Mouse (Mus musculus) midbrain, embryonic 12.5 days (tissue): ENCODE data around the gene Magi1. TPM values are rescaled to one million over a fixed set of nuclear protein-coding genes. Genes with fewer than 3 reads are reported as not detected.
A peak's percentile ranks its signal among the peaks of the same experiment; 100 is the strongest.

Experiments used
- ATAC-seq: fragments of 200-750 bp; cut with Nextera tagmentation; 2 replicates; pipeline ENCODE4 v1.8.0; 2017; ENCODE audit warnings: low read depth, moderate TSS enrichment, moderate library complexity; ENCODE audit not compliant: low FRiP score
- H3K27ac ChIP-seq: fragments of 300-500 bp; sonication (generic); replicated peaks from 2 replicates; pipeline ENCODE4 v1.5.1; 2016; ENCODE audit warnings: mild to moderate bottlenecking
- H3K27me3 ChIP-seq: fragments of 300-500 bp; sonication (generic); 2 replicates; pipeline ENCODE4 v1.6.1; 2016; ENCODE audit warnings: mild to moderate bottlenecking
- H3K36me3 ChIP-seq: fragments of 300-500 bp; sonication (generic); 2 replicates; pipeline ENCODE4 v1.6.1; 2016
- H3K4me1 ChIP-seq: fragments of 300-500 bp; sonication (generic); 2 replicates; pipeline ENCODE4 v1.6.1; 2016
- H3K4me2 ChIP-seq: fragments of 300-500 bp; sonication (generic); replicated peaks from 2 replicates; pipeline ENCODE4 v1.6.1; 2016; ENCODE audit warnings: mild to moderate bottlenecking, moderate library complexity
- H3K4me3 ChIP-seq: fragments of 300-500 bp; sonication (generic); 2 replicates; pipeline ENCODE4 v1.5.1; 2016; ENCODE audit warnings: mild to moderate bottlenecking
- H3K9ac ChIP-seq: fragments of 300-500 bp; sonication (generic); replicated peaks from 2 replicates; pipeline ENCODE4 v1.6.1; 2016; ENCODE audit warnings: mild to moderate bottlenecking, moderate library complexity
- H3K9me3 ChIP-seq: fragments of 300-500 bp; sonication (generic); 2 replicates; pipeline ENCODE4 v1.6.1; 2016; ENCODE audit warnings: mild to moderate bottlenecking
- WGBS: fragments of 180-500 bp; shearing (Covaris S2); methylation state at CpG from one replicate; pipeline ENCODE4 v1.1.7; 2016; 5-methylcytosine and 5-hydroxymethylcytosine counted together
- polyA plus RNA-seq: library from polyadenylated mRNA; unstranded; fragments of >200 nt; fragmentation: Nextera tagmentation; extraction: Ambion mirVana; gene quantifications from 2 replicates; pipeline ENCODE4 v1.2.1, GENCODE M21; 2016

The Magi1 gene
- polyA plus RNA-seq, 1 experiment from 2014 or later = 45.1 TPM

GRCm38 (mm10) chr6:94086855-94087254, 196.9 kb downstream of the Magi1 start:
- no peak for ATAC-seq
- Histone ChIP-seq H3K9me3 (no peaks in the 10 kb centered on the region), H3K4me2 (no peak overlapping the region), H3K4me3 (no peak overlapping the region), H3K36me3 (no peaks in the 10 kb centered on the region), H3K9ac (no peak overlapping the region), H3K27me3 (peaks cover 22% of the 10 kb centered on the region), H3K4me1 (peaks cover 28% of the 10 kb centered on the region), H3K27ac (no peak overlapping the region)
- 79% methylated on average over 2 of the region's 2 CpGs for WGBS

- Histone ChIP-seq H3K4me3 (no peak overlapping the region), H3K36me3 (no peaks in the 10 kb centered on the region), H3K27me3 (peaks cover 19% of the 10 kb centered on the region), H3K4me2 (no peak overlapping the region), H3K9me3 (no peaks in the 10 kb centered on the region), H3K4me1 (peaks cover 32% of the 10 kb centered on the region), H3K27ac (peak overlapping the region; percentile 46; the same call in 1 of the 2 replicates), H3K9ac (no peak overlapping the region)
- WGBS = 10% methylated on average over 5 of the region's 5 CpGs
- ATAC-seq = peak; percentile 88
Measured at GRCm38 (mm10) chr6:94084752-94085151, 199.0 kb downstream of the Magi1 start.

- Histone ChIP-seq H3K36me3 (no peaks in the 10 kb centered on the region), H3K4me3 (no peak overlapping the region), H3K9ac (no peak overlapping the region), H3K27ac (no peak overlapping the region), H3K4me2 (no peak overlapping the region), H3K27me3 (peaks cover 19% of the 10 kb centered on the region), H3K9me3 (no peaks in the 10 kb centered on the region), H3K4me1 (peaks cover 43% of the 10 kb centered on the region)
- ATAC-seq = no peak
- WGBS = 93% methylated on average over 7 of the region's 7 CpGs
Measured at GRCm38 (mm10) chr6:94083459-94083858, 200.3 kb downstream of the Magi1 start.

GRCm38 (mm10) chr6:94080933-94081545, 202.7 kb downstream of the Magi1 start:
- Histone ChIP-seq H3K27me3 (no peaks in the 10 kb centered on the region), H3K36me3 (no peaks in the 10 kb centered on the region), H3K9me3 (no peaks in the 10 kb centered on the region), H3K27ac (no peak overlapping the region), H3K4me2 (no peak overlapping the region), H3K4me3 (no peak overlapping the region), H3K9ac (no peak overlapping the region), H3K4me1 (peaks cover 33% of the 10 kb centered on the region)
- 17% methylated on average over 4 of the region's 4 CpGs for WGBS
- ATAC-seq = no peak

GRCm38 (mm10) chr6:94078934-94079333, 204.8 kb downstream of the Magi1 start:
- H3K4me3 ChIP-seq = no peak overlapping the region
- WGBS = 41% methylated on average over 8 of the region's 8 CpGs
- H3K9me3 ChIP-seq = no peaks in the 10 kb centered on the region
- H3K4me1 ChIP-seq = peaks cover 26% of the 10 kb centered on the region
- ATAC-seq = no peak
- no peak overlapping the region for H3K27ac ChIP-seq
- H3K4me2 ChIP-seq = no peak overlapping the region
- no peak overlapping the region for H3K9ac ChIP-seq
- H3K36me3 ChIP-seq = no peaks in the 10 kb centered on the region
- no peaks in the 10 kb centered on the region for H3K27me3 ChIP-seq

GRCm38 (mm10) chr6:94077013-94077412, 206.7 kb downstream of the Magi1 start:
- ATAC-seq = no peak
- no peak overlapping the region for H3K27ac ChIP-seq
- no peak overlapping the region for H3K4me3 ChIP-seq
- 94% methylated on average over 3 of the region's 3 CpGs for WGBS
- H3K36me3 ChIP-seq = no peaks in the 10 kb centered on the region
- H3K9ac ChIP-seq = no peak overlapping the region
- H3K4me1 ChIP-seq = peaks cover 19% of the 10 kb centered on the region
- H3K9me3 ChIP-seq = no peaks in the 10 kb centered on the region
- H3K4me2 ChIP-seq = no peak overlapping the region
- H3K27me3 ChIP-seq = no peaks in the 10 kb centered on the region

- H3K36me3 ChIP-seq = no peaks in the 10 kb centered on the region
- H3K4me3 ChIP-seq = no peak overlapping the region
- H3K27ac ChIP-seq = no peak overlapping the region
- no peaks in the 10 kb centered on the region for H3K9me3 ChIP-seq
- H3K4me1 ChIP-seq = peaks cover 19% of the 10 kb centered on the region
- H3K27me3 ChIP-seq = no peaks in the 10 kb centered on the region
- 91% methylated on average over 4 of the region's 4 CpGs for WGBS
- no peak overlapping the region for H3K4me2 ChIP-seq
- ATAC-seq = no peak
- H3K9ac ChIP-seq = no peak overlapping the region
Measured at GRCm38 (mm10) chr6:94075990-94076389, 207.7 kb downstream of the Magi1 start.

- Histone ChIP-seq H3K4me1 (peaks cover 19% of the 10 kb centered on the region), H3K4me2 (no peak overlapping the region), H3K36me3 (no peaks in the 10 kb centered on the region), H3K9ac (no peak overlapping the region), H3K27ac (no peak overlapping the region), H3K27me3 (no peaks in the 10 kb centered on the region), H3K9me3 (no peaks in the 10 kb centered on the region), H3K4me3 (no peak overlapping the region)
- WGBS = 57% methylated on average over 8 of the region's 8 CpGs
- peak; percentile 30; the same call in 1 of the 2 replicates for ATAC-seq
Measured at GRCm38 (mm10) chr6:94075228-94075627, 208.5 kb downstream of the Magi1 start.

- 92% methylated on average over 5 of the region's 5 CpGs for WGBS
- Histone ChIP-seq H3K9ac (no peak overlapping the region), H3K4me3 (no peak overlapping the region), H3K27me3 (no peaks in the 10 kb centered on the region), H3K9me3 (no peaks in the 10 kb centered on the region), H3K4me1 (peaks cover 12% of the 10 kb centered on the region), H3K27ac (no peak overlapping the region), H3K36me3 (no peaks in the 10 kb centered on the region), H3K4me2 (no peak overlapping the region)
- no peak for ATAC-seq
Measured at GRCm38 (mm10) chr6:94071676-94072075, 212.0 kb downstream of the Magi1 start.

GRCm38 (mm10) chr6:94070702-94071101, 213.0 kb downstream of the Magi1 start:
- H3K27ac ChIP-seq = no peak overlapping the region
- no peak for ATAC-seq
- no peaks in the 10 kb centered on the region for H3K36me3 ChIP-seq
- no peak overlapping the region for H3K4me3 ChIP-seq
- H3K9ac ChIP-seq = no peak overlapping the region
- H3K27me3 ChIP-seq = no peaks in the 10 kb centered on the region
- H3K4me2 ChIP-seq = no peak overlapping the region
- peaks cover 12% of the 10 kb centered on the region for H3K4me1 ChIP-seq
- no peaks in the 10 kb centered on the region for H3K9me3 ChIP-seq
- 75% methylated on average over 3 of the region's 3 CpGs for WGBS

- H3K27ac ChIP-seq = no peak overlapping the region
- H3K9ac ChIP-seq = no peak overlapping the region
- 76% methylated on average over 3 of the region's 3 CpGs for WGBS
- H3K36me3 ChIP-seq = no peaks in the 10 kb centered on the region
- H3K4me3 ChIP-seq = no peak overlapping the region
- ATAC-seq = no peak
- no peaks in the 10 kb centered on the region for H3K9me3 ChIP-seq
- no peaks in the 10 kb centered on the region for H3K27me3 ChIP-seq
- no peak overlapping the region for H3K4me2 ChIP-seq
- peaks cover 8% of the 10 kb centered on the region; the same call in 1 of the 2 replicates for H3K4me1 ChIP-seq
Measured at GRCm38 (mm10) chr6:94069421-94069820, 214.3 kb downstream of the Magi1 start.

GRCm38 (mm10) chr6:94067741-94068450, 215.8 kb downstream of the Magi1 start:
- Histone ChIP-seq H3K27ac (no peak overlapping the region), H3K4me3 (no peak overlapping the region), H3K36me3 (no peaks in the 10 kb centered on the region), H3K4me2 (no peak overlapping the region), H3K27me3 (no peaks in the 10 kb centered on the region), H3K9me3 (no peaks in the 10 kb centered on the region), H3K4me1 (peaks cover 8% of the 10 kb centered on the region; the same call in 1 of the 2 replicates), H3K9ac (no peak overlapping the region)
- no peak for ATAC-seq
- WGBS = 59% methylated on average over 8 of the region's 8 CpGs
